Mouse (Mus musculus) E14TG2a.4 (cell line): ENCODE results near the gene Gpr19.

Experiments used
- CTCF ChIP-seq: conservative IDR thresholded peaks from 2 replicates; pipeline ENCODE4 v1.5.1; 2014; ENCODE audit warnings: low read length
- POU5F1 ChIP-seq: IDR thresholded peaks from 2 replicates; pipeline ENCODE4 v1.6.1; 2014; ENCODE audit warnings: low read length, borderline replicate concordance

DNA sequence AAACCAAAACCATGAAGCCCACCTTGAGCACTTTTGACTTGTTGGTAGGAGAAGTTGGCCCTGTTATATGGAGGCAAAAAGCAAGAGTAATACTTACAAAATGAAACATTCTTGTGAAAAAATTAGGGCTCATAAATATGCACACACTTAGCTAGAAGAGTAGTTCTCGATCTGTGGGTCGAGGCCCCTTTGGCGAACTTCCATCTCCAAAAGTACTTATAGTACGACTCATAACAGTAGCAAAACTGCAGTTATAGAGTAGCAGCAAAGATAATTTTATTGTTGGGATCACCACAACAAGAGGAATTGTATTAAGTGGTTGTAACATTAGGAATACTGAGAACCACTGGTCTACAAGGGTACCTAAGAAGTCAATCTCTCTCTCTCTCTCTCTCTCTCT is 41.4 kb upstream of the Gpr19 start:
- TF ChIP-seq CTCF (no peak), POU5F1 (no peak)
